Mouse (Mus musculus) kidney, adult 2 months (tissue): ENCODE results near the gene Efna4.

Experiments
- CTCF ChIP-seq: fragments of 200-500 bp; conservative IDR thresholded peaks from 2 replicates; pipeline ENCODE4 v1.5.1; 2011; ENCODE audit warnings: low read depth, mild to moderate bottlenecking, control low read depth, low read length, moderate library complexity, mixed read lengths; ENCODE audit not compliant: insufficient read depth, insufficient read length
- POLR2A ChIP-seq: fragments of 200-500 bp; IDR thresholded peaks from one replicate; pipeline ENCODE4 v1.6.1; 2011; ENCODE audit warnings: low read depth, low read length, control low read depth

DNA sequence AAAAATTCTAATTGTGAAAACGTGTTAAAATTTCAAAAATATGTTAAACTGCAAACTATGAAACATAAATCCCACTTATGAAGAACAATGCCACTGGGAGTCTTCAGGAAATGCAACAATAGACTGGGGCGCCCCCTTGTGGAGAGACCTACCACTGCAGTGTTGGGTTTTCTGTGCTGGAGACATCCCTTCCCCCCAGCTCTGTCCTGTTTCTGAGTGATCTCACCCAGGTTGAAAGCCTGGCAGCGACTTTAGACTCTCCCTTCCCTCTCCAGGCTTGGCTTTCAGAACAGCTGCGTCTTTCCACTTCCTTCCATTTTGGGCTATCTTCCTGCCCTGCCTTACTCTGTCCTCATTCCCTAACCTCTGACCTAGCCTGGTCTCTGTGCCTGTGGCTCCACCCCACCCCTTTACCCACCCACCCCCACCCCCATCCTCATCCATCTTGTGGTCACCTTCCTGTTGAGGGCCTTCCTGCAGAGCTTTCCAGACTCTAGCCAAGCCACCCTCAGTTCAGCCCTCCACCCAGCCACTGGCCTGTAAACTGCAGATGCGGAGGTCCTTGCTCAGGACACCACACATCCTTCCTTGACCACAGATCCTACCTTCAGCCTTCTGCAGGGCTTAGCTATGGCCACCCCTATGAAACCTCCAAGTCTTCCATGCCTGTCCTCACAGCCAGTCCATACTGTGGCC is 17.1 kb upstream of the Efna4 start:
- TF ChIP-seq POLR2A (no peak), CTCF (peak; percentile 84)
